Comparison of ENCODE assay signal across 10 mouse cellular contexts in genomic region chr15:83095950-83096349, GRCm38 (mm10). TPM values are rescaled to one million over a fixed set of nuclear protein-coding genes. Genes with fewer than 3 reads are reported as not detected.
DNase-seq lines count a peak whose midpoint lies in the region; ATAC-seq and TF ChIP-seq lines count a peak whose summit lies in the region.
"Had no signal": no experiment of that assay in that cellular context is flagged by ENCODE, and none has a peak within 500 bp of the region (broad histone marks: within the 10 kb centered on the region; RNA-seq: fewer than 3 reads in every experiment).

No protein-coding gene starts in this region.

- no peaks in the 10 kb centered on the region for H3K4me1 ChIP-seq in kidney, adult 2 months (ENCODE audit: control insufficient read depth, insufficient read depth, low read length)
- peaks cover 10% of the 10 kb centered on the region for H3K4me1 ChIP-seq in kidney, embryonic 16.5 days (ENCODE audit: insufficient read depth, low read length)
- peaks cover 8% of the 10 kb centered on the region for H3K4me1 ChIP-seq in testis, adult 2 months (ENCODE audit: control insufficient read depth, insufficient read depth, low read length)
- peaks cover 12% of the 10 kb centered on the region for H3K4me1 ChIP-seq in hindbrain, embryonic 16.5 days (ENCODE audit: control insufficient read depth, insufficient read depth, low read depth, low read length)

- H3K36me3 ChIP-seq in kidney, adult 2 months (ENCODE audit: control insufficient read depth, insufficient read depth, low read length), result no peaks in the 10 kb centered on the region
- H3K36me3 ChIP-seq in kidney, embryonic 16.5 days (ENCODE audit: insufficient read depth, low read length), result no peaks in the 10 kb centered on the region
- H3K36me3 ChIP-seq in testis, adult 2 months (ENCODE audit: control insufficient read depth, insufficient read depth, low read length), result no peaks in the 10 kb centered on the region
- H3K36me3 ChIP-seq in hindbrain, embryonic 16.5 days (ENCODE audit: control insufficient read depth, insufficient read depth, low read length), result no peaks in the 10 kb centered on the region
- H3K36me3 ChIP-seq: embryonic facial prominence, embryonic 13.5 days; limb, embryonic 15.5 days had no signal

- no peak for ATAC-seq in kidney, embryonic 16.5 days (ENCODE audit: low FRiP score, low TSS enrichment)
- ATAC-seq in hindbrain, embryonic 16.5 days, result no peak

- no peak for DNase-seq in kidney, adult 2 months
- no peak for DNase-seq in testis, postnatal 14 days (ENCODE audit: low spot score)
- DNase-seq in c-Kit-positive CD71-negative TER-119-negative erythroid progenitor cells, embryonic 14.5 days (ENCODE audit: low read depth), result peak; percentile 22
- peak; percentile 44 for DNase-seq in thymus, postnatal 14 days
- no peak for DNase-seq in right cerebral cortex, postnatal 25 days

- TF ChIP-seq POLR2A in kidney, adult 2 months (IDR thresholded peaks at IDR 0.05; ENCODE audit: low read depth, low read length), result no peak
- TF ChIP-seq POLR2A in testis, adult 2 months (IDR thresholded peaks at IDR 0.05; ENCODE audit: control insufficient read depth, low read depth, low read length), result no peak

- H3K27ac ChIP-seq in kidney, adult 2 months (ENCODE audit: insufficient read depth, low read depth, low read length), result no peak overlapping the region
- no peak overlapping the region for H3K27ac ChIP-seq in kidney, embryonic 16.5 days (ENCODE audit: low read length)
- no peak overlapping the region for H3K27ac ChIP-seq in testis, adult 2 months (ENCODE audit: control insufficient read depth, insufficient read depth, low read depth, low read length)
- H3K27ac ChIP-seq in hindbrain, embryonic 16.5 days (ENCODE audit: low read depth, low read length), result no peak overlapping the region
- H3K27ac ChIP-seq: embryonic facial prominence, embryonic 13.5 days; limb, embryonic 15.5 days had no signal

- 46% methylated on average over 2 of the region's 2 CpGs for WGBS in kidney, adult 2 months
- WGBS in kidney, embryonic 16.5 days, result 46% methylated on average over 2 of the region's 2 CpGs
- WGBS in hindbrain, embryonic 16.5 days, result 37% methylated on average over 2 of the region's 2 CpGs

- no peak overlapping the region for H3K4me2 ChIP-seq in kidney, embryonic 16.5 days (replicated peaks; ENCODE audit: low read depth, low read length)
- no peak overlapping the region for H3K4me2 ChIP-seq in hindbrain, embryonic 16.5 days (ENCODE audit: low read length)
- H3K4me2 ChIP-seq: embryonic facial prominence, embryonic 13.5 days; limb, embryonic 15.5 days had no signal

- no peaks in the 10 kb centered on the region for H3K27me3 ChIP-seq in kidney, adult 2 months (replicated peaks; ENCODE audit: control insufficient read depth, insufficient read depth, low read length)
- 0 out of 2 replicates have a peak, but pooled peaks cover 7% of the 10 kb centered on the region for H3K27me3 ChIP-seq in kidney, embryonic 16.5 days (ENCODE audit: insufficient read depth, low read length)
- no peaks in the 10 kb centered on the region for H3K27me3 ChIP-seq in testis, adult 2 months (ENCODE audit: control insufficient read depth, insufficient read depth, low read length)
- peaks cover 4% of the 10 kb centered on the region; the same call in 1 of the 2 replicates for H3K27me3 ChIP-seq in hindbrain, embryonic 16.5 days (replicated peaks; ENCODE audit: control insufficient read depth, insufficient read depth, low read length)
- H3K27me3 ChIP-seq: limb, embryonic 15.5 days had no signal

- peak; percentile 63 for TF ChIP-seq CTCF in kidney, adult 2 months (conservative IDR thresholded peaks at IDR 0.05; ENCODE audit: insufficient read depth, insufficient read length, low read depth, low read length)
- TF ChIP-seq CTCF in testis, adult 2 months (IDR thresholded peaks at IDR 0.05; ENCODE audit: control insufficient read depth, insufficient read depth, insufficient replicate concordance, low read depth, low read length), result peak; percentile 30; the same call in 1 of the 2 replicates

- H3K9ac ChIP-seq in kidney, embryonic 16.5 days (replicated peaks; ENCODE audit: low read length), result no peak overlapping the region
- H3K9ac ChIP-seq in hindbrain, embryonic 16.5 days (ENCODE audit: low read depth, low read length), result no peak overlapping the region
- H3K9ac ChIP-seq: embryonic facial prominence, embryonic 13.5 days; limb, embryonic 15.5 days had no signal

- H3K4me3 ChIP-seq in kidney, adult 2 months (ENCODE audit: insufficient read depth, low read depth, low read length), result no peak overlapping the region
- no peak overlapping the region for H3K4me3 ChIP-seq in kidney, embryonic 16.5 days (ENCODE audit: low read length)
- no peak overlapping the region for H3K4me3 ChIP-seq in testis, adult 2 months (ENCODE audit: control insufficient read depth, low read depth, low read length)
- H3K4me3 ChIP-seq in hindbrain, embryonic 16.5 days (ENCODE audit: low read length), result no peak overlapping the region
- H3K4me3 ChIP-seq: embryonic facial prominence, embryonic 13.5 days; limb, embryonic 15.5 days had no signal

- no peaks in the 10 kb centered on the region for H3K9me3 ChIP-seq in kidney, embryonic 16.5 days (ENCODE audit: low read length)
- H3K9me3 ChIP-seq in hindbrain, embryonic 16.5 days (ENCODE audit: control insufficient read depth, low read length), result no peaks in the 10 kb centered on the region
- H3K9me3 ChIP-seq: embryonic facial prominence, embryonic 13.5 days; limb, embryonic 15.5 days had no signal

RNA-seq across cellular contexts. Expression of gene Serhl, which starts 6.6 kb away (rescaled TPM):
- polyA plus RNA-seq in kidney, adult 2 months (2012; rRNA removed), result 106 and 124 TPM in 2 replicates
- 67.5 and 70.7 TPM in 2 replicates for polyA plus RNA-seq in kidney, embryonic 16.5 days (2015; fragmentation: Nextera tagmentation; extraction: Ambion mirVana)
- polyA plus RNA-seq in testis, adult 2 months (2012; rRNA removed), result 34.3 and 37.5 TPM in 2 replicates
- polyA plus RNA-seq in hindbrain, embryonic 16.5 days (2015; fragmentation: Nextera tagmentation; extraction: Ambion mirVana), result 34.2 and 36.4 TPM in 2 replicates

RNA-seq across cellular contexts. Expression of gene Rrp7a, which starts 26.7 kb away (rescaled TPM):
- 110 and 126 TPM in 2 replicates for polyA plus RNA-seq in kidney, adult 2 months (2012; rRNA removed)
- 67.5 and 69.3 TPM in 2 replicates for polyA plus RNA-seq in kidney, embryonic 16.5 days (2015; fragmentation: Nextera tagmentation; extraction: Ambion mirVana)
- polyA plus RNA-seq in testis, adult 2 months (2012; rRNA removed), result 109 and 137 TPM in 2 replicates
- polyA plus RNA-seq in hindbrain, embryonic 16.5 days (2015; fragmentation: Nextera tagmentation; extraction: Ambion mirVana), result 78.2 and 93.9 TPM in 2 replicates

RNA-seq across cellular contexts. Expression of gene Poldip3, which starts 53.2 kb away (rescaled TPM):
- 45.9 and 47.2 TPM in 2 replicates for polyA plus RNA-seq in kidney, adult 2 months (2012; rRNA removed)
- polyA plus RNA-seq in kidney, embryonic 16.5 days (2015; fragmentation: Nextera tagmentation; extraction: Ambion mirVana), result 153 and 161 TPM in 2 replicates
- 45.2 TPM in 2 replicates for polyA plus RNA-seq in testis, adult 2 months (2012; rRNA removed)
- polyA plus RNA-seq in hindbrain, embryonic 16.5 days (2015; fragmentation: Nextera tagmentation; extraction: Ambion mirVana), result 122 and 134 TPM in 2 replicates

Comparison
In these comparisons a context has a peak if more than half of its experiments do, and no peak if none do; other contexts are left out.
1. DNase-seq: peak in c-Kit-positive CD71-negative TER-119-negative erythroid progenitor cells, embryonic 14.5 days (single experiment) and thymus, postnatal 14 days (single experiment); none in kidney, adult 2 months (single experiment), testis, postnatal 14 days (single experiment) and right cerebral cortex, postnatal 25 days (single experiment).